Mouse (Mus musculus) C2C12 (cell line): ENCODE results near the gene Suz12. TPM values are rescaled to one million over a fixed set of nuclear protein-coding genes. Genes with fewer than 3 reads are reported as not detected.

Experiments used
- H3K27me3 ChIP-seq: one replicate; pipeline ENCODE4 v1.6.1; 2011; ENCODE audit not compliant: control insufficient read depth, insufficient read depth, insufficient read length
- H3K36me3 ChIP-seq: one replicate; pipeline ENCODE4 v1.6.1; 2011; ENCODE audit not compliant: control insufficient read depth, insufficient read depth
- H3K4me3 ChIP-seq: one replicate; pipeline ENCODE4 v1.5.1; 2011; ENCODE audit warnings: mild to moderate bottlenecking, control low read depth; ENCODE audit not compliant: poor library complexity, insufficient read depth, severe bottlenecking
- H3K79me2 ChIP-seq: one replicate; pipeline ENCODE4 v1.6.1; 2011; ENCODE audit not compliant: control insufficient read depth, insufficient read depth
- H3K79me3 ChIP-seq: one replicate; pipeline ENCODE4 v1.6.1; 2011; ENCODE audit warnings: low read depth, control low read depth
- H3ac ChIP-seq: one replicate; pipeline ENCODE3; 2011; ENCODE audit warnings: low read depth; ENCODE audit not compliant: control insufficient read depth, insufficient read length
- CEBPB ChIP-seq: IDR thresholded peaks from one replicate; pipeline ENCODE4 v1.6.1; 2011; ENCODE audit warnings: low read depth, mild to moderate bottlenecking, control low read depth, moderate library complexity
- CTCF ChIP-seq: IDR thresholded peaks from one replicate; pipeline ENCODE4 v1.5.1; 2011; ENCODE audit not compliant: control insufficient read depth, insufficient read depth, insufficient read length
- FOSL1 ChIP-seq: IDR thresholded peaks from one replicate; pipeline ENCODE4 v1.8.0; 2011; ENCODE audit warnings: mild to moderate bottlenecking, low read length; ENCODE audit not compliant: poor library complexity, insufficient read depth, severe bottlenecking
- MAX ChIP-seq: IDR thresholded peaks from one replicate; pipeline ENCODE4 v1.6.1; 2011; ENCODE audit warnings: mild to moderate bottlenecking, control low read depth
- MYOD1 ChIP-seq: IDR thresholded peaks from one replicate; pipeline ENCODE4 v1.6.1; 2011; ENCODE audit warnings: low read depth; ENCODE audit not compliant: control insufficient read depth, insufficient read length
- MYOG ChIP-seq: IDR thresholded peaks from one replicate; pipeline ENCODE4 v1.6.1; 2011; ENCODE audit not compliant: control insufficient read depth, insufficient read length; ENCODE audit errors: extremely low read depth
- USF1 ChIP-seq: IDR thresholded peaks from one replicate; pipeline ENCODE4 v1.6.1; 2011; ENCODE audit warnings: low read depth, mild to moderate bottlenecking, control low read depth, moderate library complexity
- polyA plus RNA-seq: library from polyadenylated mRNA; unstranded; fragments of >200 nt; fragmentation: generic; extraction: Trizol; gene quantifications from one replicate; pipeline ENCODE4 v1.2.1, GENCODE M21; 2012; ENCODE audit warnings: missing spikeins

The Suz12 gene
- polyA plus RNA-seq, 1 experiment, result 11.4 TPM

DNA sequence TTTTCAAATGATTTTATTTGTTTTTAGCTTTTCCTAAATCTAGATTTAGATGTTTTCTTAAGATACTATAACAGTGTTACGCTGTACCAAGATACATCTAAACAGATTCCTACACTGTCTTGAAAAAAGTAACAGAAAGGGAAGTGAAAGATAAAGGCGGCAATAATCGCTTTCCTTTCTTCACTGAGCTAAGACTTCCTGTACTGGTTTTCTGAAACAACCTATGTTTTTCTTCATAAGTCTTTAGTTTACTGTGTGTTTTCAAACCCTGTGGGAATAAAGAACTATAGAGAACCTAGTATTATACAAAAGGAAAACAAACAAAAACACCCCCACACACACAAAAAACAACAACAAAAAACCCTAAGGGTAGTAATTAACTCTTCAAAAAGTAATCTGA is 79.5 kb downstream of the Suz12 start:
- Histone ChIP-seq H3K79me2 (peaks cover 99% of the 10 kb centered on the region), H3ac (no peak overlapping the region), H3K36me3 (peaks cover 20% of the 10 kb centered on the region), H3K79me3 (peaks cover 56% of the 10 kb centered on the region), H3K4me3 (no peak overlapping the region), H3K27me3 (no peaks in the 10 kb centered on the region)
- TF ChIP-seq MYOD1 (no peak), FOSL1 (no peak), CEBPB (no peak), MAX (no peak), USF1 (no peak), MYOG (no peak), CTCF (no peak)

DNA sequence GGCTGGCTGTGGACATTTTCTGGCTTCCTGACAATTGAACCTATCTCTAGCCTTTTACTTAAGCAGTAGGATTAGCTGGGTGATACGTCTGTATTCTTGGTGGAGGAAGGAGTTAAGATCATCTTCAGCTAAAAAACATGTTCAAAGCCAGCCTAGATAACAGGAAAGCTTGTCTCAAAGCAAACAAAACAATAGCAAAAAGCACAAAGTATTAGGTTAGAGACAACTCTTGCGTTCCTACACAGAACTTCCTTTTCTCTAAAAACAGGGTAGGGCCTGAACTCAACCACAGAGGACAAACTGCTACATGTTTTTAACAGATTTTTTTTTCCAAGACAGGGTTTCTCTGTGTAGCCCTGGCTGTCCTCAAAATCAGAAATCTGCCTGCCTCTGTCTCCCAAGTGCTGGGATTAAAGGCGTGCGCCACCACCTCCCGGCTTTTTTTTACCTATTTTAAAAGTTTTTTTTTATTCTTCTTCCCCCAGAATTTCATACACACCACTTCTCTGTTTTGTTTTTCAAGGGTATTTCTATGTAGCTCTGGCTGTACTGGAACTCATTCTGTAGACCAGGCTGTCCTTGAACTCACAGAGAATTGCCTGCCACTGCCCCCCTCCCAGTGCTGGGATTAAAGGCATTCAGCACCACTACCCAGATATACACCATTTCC is 82.8 kb downstream of the Suz12 start:
- Histone ChIP-seq H3ac (no peak overlapping the region), H3K79me3 (peaks cover 52% of the 10 kb centered on the region), H3K36me3 (peaks cover 16% of the 10 kb centered on the region), H3K79me2 (peaks cover 98% of the 10 kb centered on the region), H3K27me3 (no peaks in the 10 kb centered on the region), H3K4me3 (no peak overlapping the region)
- no peak for TF ChIP-seq FOSL1
- no peak for TF ChIP-seq MAX
- no peak for TF ChIP-seq CTCF
- TF ChIP-seq MYOG, result no peak
- TF ChIP-seq USF1, result no peak
- no peak for TF ChIP-seq MYOD1

DNA sequence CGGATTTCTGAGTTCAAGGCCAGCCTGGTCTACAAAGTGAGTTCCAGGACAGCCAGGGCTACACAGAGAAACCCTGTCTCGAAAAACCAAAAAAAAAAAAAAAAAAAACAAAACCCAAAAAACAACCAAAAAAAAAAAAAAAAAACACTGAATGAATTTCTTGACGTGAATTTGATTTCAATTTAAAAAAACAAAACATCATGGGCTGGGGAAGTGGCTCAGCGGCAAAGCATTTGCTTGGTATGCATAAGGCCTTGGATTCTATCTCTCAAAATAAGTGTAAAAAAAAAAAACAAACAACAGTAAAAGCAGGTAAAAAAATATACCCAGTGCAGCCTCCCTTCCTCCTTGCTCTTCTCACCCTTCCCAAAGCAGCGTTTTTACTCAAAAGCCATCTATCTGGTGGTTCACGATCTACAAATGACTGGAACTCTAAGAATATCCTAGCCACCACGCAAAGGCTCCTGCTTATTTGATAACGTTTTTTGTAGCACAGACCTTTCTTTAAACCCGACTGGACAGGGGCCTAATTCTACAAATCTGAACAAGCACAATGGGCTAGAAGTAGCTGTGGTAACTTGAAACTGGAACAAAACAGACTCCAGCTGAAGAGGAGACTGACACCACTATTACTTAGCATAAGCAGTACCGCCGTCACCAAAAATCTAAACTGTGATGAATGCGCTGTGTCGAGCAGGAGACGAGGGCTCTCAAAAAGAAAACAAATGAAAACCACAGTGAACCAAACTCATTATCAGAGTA is 85.1 kb downstream of the Suz12 start:
- TF ChIP-seq CEBPB (no peak), USF1 (no peak), CTCF (no peak), MYOD1 (no peak), FOSL1 (no peak), MAX (no peak), MYOG (no peak)
- Histone ChIP-seq H3K79me3 (peaks cover 36% of the 10 kb centered on the region), H3K4me3 (no peak overlapping the region), H3ac (no peak overlapping the region), H3K27me3 (no peaks in the 10 kb centered on the region), H3K36me3 (peaks cover 14% of the 10 kb centered on the region), H3K79me2 (peaks cover 75% of the 10 kb centered on the region)

DNA sequence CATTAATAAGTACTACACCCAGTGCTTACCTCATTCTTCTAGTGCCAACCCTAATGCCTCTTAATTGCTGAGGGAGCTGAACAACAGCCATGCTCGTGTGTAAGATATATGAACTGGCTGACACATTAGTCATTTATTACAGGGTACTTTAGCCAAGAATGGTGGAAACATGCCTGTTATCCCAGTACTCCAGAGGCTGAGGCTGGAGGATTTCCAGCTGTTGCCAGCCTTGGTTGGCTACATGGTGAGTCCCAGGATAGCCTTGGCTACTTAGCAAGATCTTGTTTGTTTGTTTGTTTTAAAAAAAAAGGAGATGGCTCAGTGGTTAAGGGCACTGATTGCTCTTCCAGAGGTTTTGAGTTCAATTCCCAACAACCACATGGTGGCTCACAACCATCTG is 85.9 kb downstream of the Suz12 start:
- peaks cover 34% of the 10 kb centered on the region for H3K79me3 ChIP-seq
- no peak overlapping the region for H3K4me3 ChIP-seq
- H3K27me3 ChIP-seq, result no peaks in the 10 kb centered on the region
- peaks cover 67% of the 10 kb centered on the region for H3K79me2 ChIP-seq
- peak; percentile 22 for TF ChIP-seq MYOD1
- TF ChIP-seq USF1, result no peak
- no peak overlapping the region for H3ac ChIP-seq
- H3K36me3 ChIP-seq, result peaks cover 11% of the 10 kb centered on the region

DNA sequence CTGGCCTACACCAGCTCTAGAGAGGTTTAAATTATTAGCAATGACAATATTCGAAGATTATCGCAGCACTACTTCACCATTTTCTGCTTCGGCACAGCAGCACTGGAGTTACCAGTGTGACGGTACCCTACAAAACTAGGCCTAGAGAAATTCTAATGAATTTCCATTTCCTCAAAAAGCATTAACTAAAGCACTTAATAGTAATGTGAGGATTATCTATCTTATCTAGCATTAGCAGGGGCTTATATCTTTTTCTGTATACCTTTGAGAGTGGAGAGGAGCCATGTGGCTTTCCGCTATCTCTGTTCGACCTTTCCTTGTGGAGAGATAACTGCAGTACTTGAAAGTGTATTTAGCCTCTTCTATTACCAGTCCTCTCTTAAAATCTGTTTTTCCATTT is 86.8 kb downstream of the Suz12 start:
- peaks cover 11% of the 10 kb centered on the region for H3K36me3 ChIP-seq
- H3ac ChIP-seq, result peak overlapping the region; percentile 87
- H3K79me2 ChIP-seq, result peaks cover 58% of the 10 kb centered on the region
- TF ChIP-seq CTCF (no peak), MYOG (no peak), MYOD1 (no peak), FOSL1 (no peak), CEBPB (no peak), USF1 (no peak), MAX (no peak)
- peaks cover 31% of the 10 kb centered on the region for H3K79me3 ChIP-seq
- H3K27me3 ChIP-seq, result no peaks in the 10 kb centered on the region
- H3K4me3 ChIP-seq, result peak overlapping the region; percentile 79
